Mouse (Mus musculus) cerebellum, adult 2 months (tissue): Measurements from ENCODE around the gene N4bp2l1. TPM values are rescaled to one million over a fixed set of nuclear protein-coding genes. Genes with fewer than 3 reads are reported as not detected.

Source experiments
- DNase-seq, 2 experiments: peaks; one replicate each; pipeline ENCODE4 v3.0.0; 2021
- H3K27ac ChIP-seq: fragments of 200-500 bp; 2 replicates; pipeline ENCODE4 v1.5.1; 2012; ENCODE audit warnings: low read length, control low read depth, inconsistent platforms; ENCODE audit not compliant: insufficient read depth
- H3K27me3 ChIP-seq: fragments of 200-500 bp; 2 replicates; pipeline ENCODE4 v1.6.1; 2012; ENCODE audit warnings: inconsistent platforms, mild to moderate bottlenecking, low read length, moderate library complexity; ENCODE audit not compliant: control insufficient read depth, insufficient read depth
- H3K4me1 ChIP-seq: fragments of 200-500 bp; 2 replicates; pipeline ENCODE4 v1.6.1; 2011; ENCODE audit warnings: low read length; ENCODE audit not compliant: control insufficient read depth, insufficient read depth
- H3K4me3 ChIP-seq: fragments of 200-500 bp; replicated peaks from 2 replicates; pipeline ENCODE3; 2011; ENCODE audit warnings: mild to moderate bottlenecking, low read depth, low read length, control low read depth; ENCODE audit not compliant: insufficient read depth
- CTCF ChIP-seq: fragments of 200-500 bp; IDR thresholded peaks from 2 replicates; pipeline ENCODE4 v1.5.1; 2011; ENCODE audit warnings: low read depth, mild to moderate bottlenecking, control low read depth, low read length, moderate library complexity, borderline replicate concordance; ENCODE audit not compliant: insufficient read depth
- POLR2A ChIP-seq: fragments of 200-500 bp; IDR thresholded peaks from 2 replicates; pipeline ENCODE4 v1.6.1; 2011; ENCODE audit warnings: low read length, control low read depth, borderline replicate concordance; ENCODE audit not compliant: insufficient read depth
- WGBS: fragments of 180-500 bp; shearing (Covaris S2); methylation state at CpG from one replicate; pipeline ENCODE4 v1.1.7; 2018; 5-methylcytosine and 5-hydroxymethylcytosine counted together
- polyA plus RNA-seq: library from polyadenylated mRNA; depleted of rRNA; stranded (reverse); fragments of >200 nt; gene quantifications from 2 replicates; pipeline ENCODE4 v1.2.3, GENCODE M21; 2012

The N4bp2l1 gene
- polyA plus RNA-seq, 1 experiment: 45.7 TPM

DNA sequence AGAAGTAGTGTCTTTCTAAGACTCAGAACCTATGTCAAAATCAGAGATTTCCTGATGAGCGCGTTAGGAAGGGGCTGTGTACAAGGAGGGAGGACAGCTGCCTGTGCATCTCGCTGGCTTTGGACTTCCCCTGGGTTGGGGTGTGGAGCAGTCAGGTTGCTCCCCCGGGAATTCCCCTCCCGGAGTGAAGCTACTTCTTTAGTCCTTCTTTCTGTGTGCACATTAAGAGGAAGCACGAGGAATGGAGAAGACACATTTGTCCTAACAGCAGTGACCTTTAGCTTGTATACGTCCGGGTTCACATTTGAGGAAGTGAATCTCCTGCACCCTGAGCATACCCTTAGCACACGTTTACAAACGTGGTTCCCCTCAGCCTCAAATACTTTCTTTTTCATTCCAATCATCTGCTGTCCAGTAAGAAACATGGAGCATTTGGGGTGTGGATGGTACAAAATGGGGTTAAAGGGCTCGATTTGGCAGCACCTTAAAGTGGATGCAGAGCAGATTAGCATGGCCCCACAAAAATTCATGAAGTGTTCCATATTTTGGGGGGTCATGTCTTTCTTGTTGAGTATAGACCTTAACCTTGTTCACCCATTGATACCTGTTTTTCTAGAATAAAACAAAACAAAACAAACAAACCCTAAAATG lies 1.5 kb downstream of the N4bp2l1 start:
- Histone ChIP-seq H3K27me3 (no peaks in the 10 kb centered on the region), H3K4me1 (0 out of 2 replicates have a peak, but pooled peaks cover 4% of the 10 kb centered on the region), H3K27ac (no peak overlapping the region), H3K4me3 (no peak overlapping the region)
- DNase-seq: no peak
- 62% methylated on average over 11 of the region's 11 CpGs for WGBS
- TF ChIP-seq CTCF (no peak), POLR2A (no peak)

- H3K27me3 ChIP-seq: no peaks in the 10 kb centered on the region
- H3K4me1 ChIP-seq: 0 out of 2 replicates have a peak, but pooled peaks cover 4% of the 10 kb centered on the region
- H3K27ac ChIP-seq: 0 out of 2 replicates have a peak overlapping the region, but pooled peaks have one; percentile 39
- no peak for DNase-seq
- TF ChIP-seq POLR2A (no peak), CTCF (no peak)
- peak overlapping the region; percentile 80 for H3K4me3 ChIP-seq
- 6% methylated on average over 17 of the region's 17 CpGs for WGBS
Measured at GRCm38 (mm10) chr5:150594649-150595339, 2.2 kb downstream of the N4bp2l1 start.

- Histone ChIP-seq H3K4me1 (0 out of 2 replicates have a peak, but pooled peaks cover 4% of the 10 kb centered on the region), H3K27ac (peak overlapping the region; percentile 71), H3K4me3 (peak overlapping the region; percentile 80), H3K27me3 (no peaks in the 10 kb centered on the region)
- peak; percentile 42; the same call in 1 of the 2 replicates for TF ChIP-seq POLR2A
- no peak for TF ChIP-seq CTCF
- peak; percentile 75 to 76 for DNase-seq
- WGBS: 1% methylated on average over 101 of the region's 102 CpGs
Measured at GRCm38 (mm10) chr5:150593756-150594648, 3.0 kb downstream of the N4bp2l1 start.

DNA sequence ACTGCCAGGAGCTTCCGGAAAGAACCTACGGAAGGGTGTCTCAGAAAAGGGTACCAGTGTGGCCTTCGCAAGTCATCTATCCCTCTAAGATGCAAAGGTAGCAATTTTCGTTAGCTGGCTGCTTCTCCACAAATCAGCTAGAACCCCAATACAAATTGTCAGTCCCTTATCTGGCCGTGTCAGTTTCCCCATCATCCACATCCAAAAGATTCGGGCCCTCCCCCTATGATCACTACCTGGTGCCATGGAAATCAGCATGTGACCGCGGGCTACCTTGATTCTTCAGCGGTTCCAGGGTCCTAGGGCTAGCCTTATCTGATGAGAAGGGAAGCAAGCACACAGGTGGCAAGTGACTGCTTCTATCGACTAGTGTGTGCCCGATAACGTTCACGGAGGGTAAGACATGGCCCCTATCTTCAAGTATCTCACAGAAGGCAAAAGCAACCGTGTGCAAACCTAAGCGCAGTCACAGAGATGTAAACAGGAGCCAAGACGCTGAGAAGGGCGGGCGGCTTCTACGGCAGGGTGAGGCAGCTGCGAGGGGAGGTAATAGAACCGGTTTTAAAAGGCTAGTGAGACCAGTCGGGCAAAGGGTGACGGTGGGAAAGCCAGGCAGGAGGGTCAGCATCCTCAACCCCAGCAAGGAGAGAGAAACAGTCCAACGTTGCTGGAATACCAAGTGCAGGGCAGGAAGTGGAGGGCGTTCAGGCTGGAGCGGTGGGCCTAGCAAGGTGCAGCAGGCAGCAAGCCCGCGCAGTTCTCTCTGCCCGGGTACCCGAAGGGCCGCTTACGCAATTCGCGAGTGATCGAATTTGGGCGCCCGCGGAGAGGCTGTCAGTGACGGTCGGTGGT lies 3.9 kb downstream of the N4bp2l1 start:
- peak; percentile 67 to 70 for DNase-seq
- H3K4me1 ChIP-seq: 0 out of 2 replicates have a peak, but pooled peaks cover 4% of the 10 kb centered on the region
- WGBS: 5% methylated on average over 40 of the region's 40 CpGs
- peak overlapping the region; percentile 80 for H3K4me3 ChIP-seq
- H3K27ac ChIP-seq: peak overlapping the region; percentile 34; the same call in 1 of the 2 replicates
- TF ChIP-seq CTCF: no peak
- TF ChIP-seq POLR2A: no peak
- no peaks in the 10 kb centered on the region for H3K27me3 ChIP-seq

- Histone ChIP-seq H3K4me3 (peak overlapping the region; percentile 80), H3K27ac (no peak overlapping the region), H3K27me3 (no peaks in the 10 kb centered on the region), H3K4me1 (0 out of 2 replicates have a peak, but pooled peaks cover 4% of the 10 kb centered on the region)
- WGBS: 66% methylated on average over 13 of the region's 13 CpGs
- DNase-seq: peak in 1 of 2 experiments; percentile 13
- TF ChIP-seq CTCF: no peak
- TF ChIP-seq POLR2A: no peak
Measured at GRCm38 (mm10) chr5:150592186-150592903, 4.6 kb downstream of the N4bp2l1 start.

DNA sequence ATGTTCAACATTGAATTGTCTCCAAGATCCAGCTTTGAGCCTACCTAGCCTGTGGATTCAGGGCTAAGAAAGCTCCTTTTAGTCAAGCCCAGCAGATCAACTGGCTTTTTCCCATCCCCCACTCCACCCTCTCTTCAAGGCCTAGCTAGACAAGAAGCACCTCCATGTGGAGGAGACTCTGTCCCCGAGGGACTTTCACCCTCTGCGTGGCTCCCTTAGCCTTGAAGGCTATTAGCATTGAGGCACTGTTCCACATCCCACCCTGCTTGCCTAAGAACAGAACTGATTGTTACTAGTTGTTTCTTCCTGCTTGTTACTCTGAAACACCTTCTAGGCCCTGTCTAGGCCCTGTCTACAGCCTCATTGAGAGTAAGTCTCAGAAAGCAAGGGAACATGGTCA lies 7.0 kb downstream of the N4bp2l1 start:
- H3K27me3 ChIP-seq: no peaks in the 10 kb centered on the region
- 0 out of 2 replicates have a peak, but pooled peaks cover 4% of the 10 kb centered on the region for H3K4me1 ChIP-seq
- DNase-seq: no peak
- no peak overlapping the region for H3K4me3 ChIP-seq
- no peak overlapping the region for H3K27ac ChIP-seq
- 65% methylated on average over 2 of the region's 2 CpGs for WGBS
- TF ChIP-seq CTCF: no peak
- no peak for TF ChIP-seq POLR2A
